Mouse (Mus musculus): ENCODE results near the gene Dync1i2. TPM values are rescaled to one million over a fixed set of nuclear protein-coding genes. Genes with fewer than 3 reads are reported as not detected.

The Dync1i2 gene
- polyA plus RNA-seq, 1 experiment: 67.3 TPM

DNA sequence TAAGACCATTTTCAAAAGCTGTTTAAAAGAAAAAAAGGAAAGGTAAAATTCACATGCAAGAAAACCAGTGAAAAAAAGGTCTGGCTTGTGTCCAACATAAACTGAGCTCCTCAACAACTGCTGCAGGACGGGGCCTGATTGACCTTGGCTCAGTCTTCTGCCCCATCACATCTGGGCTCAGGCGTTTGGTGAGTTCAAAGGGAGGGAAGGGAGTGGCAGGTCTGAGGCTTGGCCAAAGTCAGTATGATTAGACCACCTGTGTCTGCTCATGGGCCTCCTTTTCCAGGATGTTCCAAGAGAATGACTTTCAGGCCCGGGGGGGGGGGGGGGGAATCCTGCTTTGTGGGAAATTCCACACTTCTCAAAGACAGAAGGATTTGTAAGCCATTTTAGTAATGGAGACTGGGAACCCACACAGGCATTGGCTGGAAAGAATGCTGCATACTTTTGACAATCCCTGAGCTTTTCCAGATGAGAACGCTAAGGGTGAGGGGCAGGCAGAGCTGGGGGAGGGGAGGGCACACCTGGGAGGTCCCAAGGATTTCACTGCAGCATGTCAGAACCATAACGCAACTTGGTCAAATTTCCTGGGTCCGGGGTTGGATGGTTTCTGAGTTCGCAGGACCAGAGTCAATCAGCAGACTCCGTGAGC is 30.8 kb upstream of the Dync1i2 start:
- TF ChIP-seq MYOG (IDR thresholded peaks at IDR 0.05; ENCODE audit: control insufficient read depth in 1 of 3, insufficient read depth in 1 of 3, insufficient read length in 2 of 3, low read depth in 2 of 3) (no peak), SRF (IDR thresholded peaks at IDR 0.05; ENCODE audit: control insufficient read depth, insufficient read length, low read depth) (no peak), TCF12 (IDR thresholded peaks at IDR 0.05; ENCODE audit: insufficient read depth, poor library complexity, severe bottlenecking) (no peak), E2F4 (IDR thresholded peaks at IDR 0.05; ENCODE audit: insufficient read depth) (no peak)
- Histone ChIP-seq H3K36me3 (ENCODE audit: control insufficient read depth, insufficient read depth) (no peaks in the 10 kb centered on the region), H3K4me3 (no peak overlapping the region), H3K27me3 (ENCODE audit: control insufficient read depth, insufficient read depth, insufficient read length) (no peaks in the 10 kb centered on the region), H3K4me2 (ENCODE audit: low read depth) (no peak overlapping the region), H3K79me2 (ENCODE audit: control insufficient read depth, insufficient read depth) (no peaks in the 10 kb centered on the region), H3ac (ENCODE audit: control insufficient read depth, insufficient read length) (no peak overlapping the region)

- Histone ChIP-seq H3K36me3 (ENCODE audit: control insufficient read depth, insufficient read depth) (no peaks in the 10 kb centered on the region), H3K79me2 (ENCODE audit: control insufficient read depth, insufficient read depth) (no peaks in the 10 kb centered on the region), H3K27me3 (ENCODE audit: control insufficient read depth, insufficient read depth, insufficient read length) (peaks cover 5% of the 10 kb centered on the region), H3K4me2 (ENCODE audit: low read depth) (no peak overlapping the region), H3K4me3 (no peak overlapping the region), H3ac (ENCODE audit: control insufficient read depth, insufficient read length) (no peak overlapping the region)
- TF ChIP-seq POLR2AphosphoS2 (IDR thresholded peaks at IDR 0.05; ENCODE audit: insufficient read length, low read depth): no peak
- no peak for TF ChIP-seq MAX (IDR thresholded peaks at IDR 0.05; ENCODE audit: low read depth)
- no peak for TF ChIP-seq CEBPB (IDR thresholded peaks at IDR 0.05; ENCODE audit: insufficient read depth, poor library complexity, severe bottlenecking)
- TF ChIP-seq MYOD1 (IDR thresholded peaks at IDR 0.05; ENCODE audit: control insufficient read depth in 1 of 3, insufficient read length in 2 of 3, low read depth in 2 of 3): no peak
- no peak for TF ChIP-seq POLR2A (IDR thresholded peaks at IDR 0.05; ENCODE audit: insufficient read length, low read depth)
- TF ChIP-seq USF1 (IDR thresholded peaks at IDR 0.05; ENCODE audit: low read depth): no peak
- TF ChIP-seq TCF12 (IDR thresholded peaks at IDR 0.05; ENCODE audit: insufficient read depth, poor library complexity, severe bottlenecking): no peak
- TF ChIP-seq SRF (IDR thresholded peaks at IDR 0.05; ENCODE audit: control insufficient read depth, insufficient read length, low read depth): no peak
- TF ChIP-seq REST (IDR thresholded peaks at IDR 0.05; ENCODE audit: insufficient read depth, insufficient read length): no peak
- TF ChIP-seq E2F4 (IDR thresholded peaks at IDR 0.05; ENCODE audit: insufficient read depth): no peak
- TF ChIP-seq TCF3 (IDR thresholded peaks at IDR 0.05; ENCODE audit: insufficient read length, low read depth): no peak
- TF ChIP-seq MYOG (IDR thresholded peaks at IDR 0.05; ENCODE audit: control insufficient read depth in 1 of 3, insufficient read depth in 1 of 3, insufficient read length in 2 of 3, low read depth in 2 of 3): no peak
These were observed 23.6 kb upstream of the Dync1i2 start for GRCm38 (mm10) chr2:71187950-71188349.

DNA sequence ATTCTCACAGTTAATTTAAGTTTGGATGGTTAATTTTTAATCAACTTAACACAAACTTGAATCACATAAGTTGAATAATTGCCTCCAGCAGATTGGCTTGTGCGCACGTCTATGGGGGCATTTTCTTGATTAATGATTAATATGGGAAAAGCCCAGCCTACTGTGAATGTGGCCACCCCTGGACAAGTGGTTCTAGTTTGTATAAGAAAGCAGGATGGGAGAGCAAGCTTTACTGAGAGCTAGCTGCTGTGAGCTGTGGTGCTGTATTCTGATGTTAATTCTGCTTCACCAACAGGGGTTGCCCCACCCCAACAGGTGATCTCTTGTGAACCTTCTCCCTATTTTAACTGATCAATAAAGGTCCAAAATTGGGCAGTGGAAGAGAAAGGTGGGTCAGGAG is 22.6 kb upstream of the Dync1i2 start:
- no peaks in the 10 kb centered on the region for H3K79me2 ChIP-seq (ENCODE audit: control insufficient read depth, insufficient read depth)
- H3K4me3 ChIP-seq: no peak overlapping the region

DNA sequence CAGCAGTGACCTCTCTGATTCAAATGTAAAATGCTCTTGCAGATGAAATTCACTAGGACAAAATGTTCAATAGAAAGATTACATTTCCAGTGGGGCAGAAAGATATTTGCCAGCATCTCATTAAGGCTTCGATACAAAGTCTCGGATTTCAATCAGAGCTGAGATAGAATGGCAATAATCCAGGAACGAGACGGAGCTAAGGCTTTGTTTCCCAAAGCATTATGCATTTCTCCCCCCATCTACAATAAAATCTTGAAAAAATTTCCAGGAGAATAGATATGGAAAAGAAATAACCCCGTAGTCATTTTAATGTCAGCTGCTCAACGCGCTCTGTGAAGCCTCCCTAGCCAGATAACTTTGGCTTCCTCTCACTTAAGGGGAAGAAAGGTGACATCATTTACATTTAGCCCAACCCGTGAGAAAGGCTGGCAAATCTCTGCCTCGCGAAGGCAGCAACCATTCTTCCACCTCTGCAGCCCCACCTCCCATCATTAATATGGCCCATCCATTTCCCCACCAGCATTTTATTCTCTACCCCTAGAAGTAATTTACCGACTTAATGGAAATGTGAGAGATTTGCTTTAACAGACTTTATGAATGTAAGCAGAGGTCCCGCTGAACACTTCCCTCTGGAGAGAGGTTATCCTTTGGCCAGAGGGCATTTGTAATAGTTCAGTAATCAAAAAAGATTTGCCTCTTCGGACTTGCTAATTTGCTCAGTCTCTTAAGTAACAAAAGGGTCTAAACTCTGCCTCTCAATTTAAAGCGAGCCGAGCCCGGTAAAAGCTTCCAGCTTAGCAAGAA is 19.9 kb upstream of the Dync1i2 start:
- Histone ChIP-seq H3K79me2 (ENCODE audit: control insufficient read depth, insufficient read depth) (no peaks in the 10 kb centered on the region), H3K27me3 (ENCODE audit: control insufficient read depth, insufficient read depth, insufficient read length) (peaks cover 5% of the 10 kb centered on the region), H3ac (ENCODE audit: control insufficient read depth, insufficient read length) (no peak overlapping the region), H3K36me3 (ENCODE audit: control insufficient read depth, insufficient read depth) (no peaks in the 10 kb centered on the region), H3K4me2 (ENCODE audit: low read depth) (no peak overlapping the region), H3K4me3 (no peak overlapping the region)
- TF ChIP-seq POLR2AphosphoS2 (IDR thresholded peaks at IDR 0.05; ENCODE audit: insufficient read length, low read depth) (no peak), POLR2A (IDR thresholded peaks at IDR 0.05; ENCODE audit: insufficient read length, low read depth) (no peak), CEBPB (IDR thresholded peaks at IDR 0.05; ENCODE audit: insufficient read depth, poor library complexity, severe bottlenecking) (no peak), REST (IDR thresholded peaks at IDR 0.05; ENCODE audit: insufficient read depth, insufficient read length) (no peak), TCF3 (IDR thresholded peaks at IDR 0.05; ENCODE audit: insufficient read length, low read depth) (no peak), TCF12 (IDR thresholded peaks at IDR 0.05; ENCODE audit: insufficient read depth, poor library complexity, severe bottlenecking) (no peak), USF1 (IDR thresholded peaks at IDR 0.05; ENCODE audit: low read depth) (no peak), MAX (IDR thresholded peaks at IDR 0.05; ENCODE audit: low read depth) (no peak), SRF (IDR thresholded peaks at IDR 0.05; ENCODE audit: control insufficient read depth, insufficient read length, low read depth) (no peak), E2F4 (IDR thresholded peaks at IDR 0.05; ENCODE audit: insufficient read depth) (no peak), MYOG (IDR thresholded peaks at IDR 0.05; ENCODE audit: control insufficient read depth in 1 of 3, insufficient read depth in 1 of 3, insufficient read length in 2 of 3, low read depth in 2 of 3) (no peak), MYOD1 (IDR thresholded peaks at IDR 0.05; ENCODE audit: control insufficient read depth in 1 of 3, insufficient read length in 2 of 3, low read depth in 2 of 3) (no peak)

More for the DNA sequence above, 22.6 kb upstream of the Dync1i2 start:
- Histone ChIP-seq H3K36me3 (ENCODE audit: control insufficient read depth, insufficient read depth) (no peaks in the 10 kb centered on the region), H3K27me3 (ENCODE audit: control insufficient read depth, insufficient read depth, insufficient read length) (peaks cover 5% of the 10 kb centered on the region), H3K4me2 (ENCODE audit: low read depth) (no peak overlapping the region), H3ac (ENCODE audit: control insufficient read depth, insufficient read length) (no peak overlapping the region)
- TF ChIP-seq CEBPB (IDR thresholded peaks at IDR 0.05; ENCODE audit: insufficient read depth, poor library complexity, severe bottlenecking) (no peak), E2F4 (IDR thresholded peaks at IDR 0.05; ENCODE audit: insufficient read depth) (no peak), USF1 (IDR thresholded peaks at IDR 0.05; ENCODE audit: low read depth) (no peak), MYOG (IDR thresholded peaks at IDR 0.05; ENCODE audit: control insufficient read depth in 1 of 3, insufficient read depth in 1 of 3, insufficient read length in 2 of 3, low read depth in 2 of 3) (no peak), TCF12 (IDR thresholded peaks at IDR 0.05; ENCODE audit: insufficient read depth, poor library complexity, severe bottlenecking) (no peak), MAX (IDR thresholded peaks at IDR 0.05; ENCODE audit: low read depth) (no peak), REST (IDR thresholded peaks at IDR 0.05; ENCODE audit: insufficient read depth, insufficient read length) (no peak), POLR2A (IDR thresholded peaks at IDR 0.05; ENCODE audit: insufficient read length, low read depth) (no peak), MYOD1 (IDR thresholded peaks at IDR 0.05; ENCODE audit: control insufficient read depth in 1 of 3, insufficient read length in 2 of 3, low read depth in 2 of 3) (no peak), TCF3 (IDR thresholded peaks at IDR 0.05; ENCODE audit: insufficient read length, low read depth) (no peak), POLR2AphosphoS2 (IDR thresholded peaks at IDR 0.05; ENCODE audit: insufficient read length, low read depth) (no peak), SRF (IDR thresholded peaks at IDR 0.05; ENCODE audit: control insufficient read depth, insufficient read length, low read depth) (no peak)

Data from myocyte (in vitro differentiated cells).